9 mouse cellular contexts compared by ENCODE assay signal in genomic region chr16:77328628-77329159, GRCm38 (mm10).
A peak's percentile ranks its signal among the peaks of the same experiment; 100 is the strongest.
DNase-seq lines count a peak whose midpoint lies in the region; ATAC-seq lines count a peak whose summit lies in the region.
"Had no signal": no experiment of that assay in that cellular context is flagged by ENCODE, and none has a peak within 500 bp of the region (broad histone marks: within the 10 kb centered on the region; RNA-seq: fewer than 3 reads in every experiment).

No protein-coding gene starts in this region.

- peaks cover 3% of the 10 kb centered on the region; the same call in 1 of the 2 replicates for H3K36me3 ChIP-seq in heart, embryonic 16.5 days (ENCODE audit: control insufficient read depth, insufficient read depth)
- peaks cover 14% of the 10 kb centered on the region for H3K36me3 ChIP-seq in embryonic facial prominence, embryonic 10.5 days (replicated peaks)
- no peaks in the 10 kb centered on the region for H3K36me3 ChIP-seq in hindbrain, embryonic 15.5 days
- peaks cover 3% of the 10 kb centered on the region for H3K36me3 ChIP-seq in midbrain, embryonic 12.5 days

- H3K27ac ChIP-seq in heart, embryonic 16.5 days (ENCODE audit: low read length) = peak overlapping the region; percentile 99
- peak overlapping the region; percentile 95 for H3K27ac ChIP-seq in embryonic facial prominence, embryonic 10.5 days (replicated peaks)
- H3K27ac ChIP-seq in hindbrain, embryonic 15.5 days (replicated peaks) = peak overlapping the region; percentile 86
- peak overlapping the region; percentile 96 for H3K27ac ChIP-seq in midbrain, embryonic 12.5 days (replicated peaks)

- H3K4me2 ChIP-seq in heart, embryonic 16.5 days (ENCODE audit: low read depth, low read length) = peak overlapping the region; percentile 82
- peak overlapping the region; percentile 49 for H3K4me2 ChIP-seq in hindbrain, embryonic 15.5 days
- H3K4me2 ChIP-seq in midbrain, embryonic 12.5 days (replicated peaks) = peak overlapping the region; percentile 62

- intact Hi-C loops in heart, postnatal 10 days (cut with DNase I) = loop anchor here (2.0 to 5.0 kb wide), 3 partner anchors 76 to 828 kb away; no protein-coding TSS in a partner anchor

- DNase-seq in heart, postnatal 10 days = no peak
- no peak for DNase-seq in embryonic facial prominence, embryonic 10.5 days (ENCODE audit: low spot score)
- DNase-seq in spleen, postnatal 36 days (ENCODE audit: low spot score in 2 of 2) = no peak
- DNase-seq in cerebellum, adult 8-10 months = no peak
- DNase-seq in thymus, postnatal 36 days = no peak

- no peaks in the 10 kb centered on the region for H3K9me3 ChIP-seq in heart, embryonic 16.5 days (replicated peaks; ENCODE audit: control insufficient read depth, low read length)
- 0 out of 2 replicates have a peak, but pooled peaks cover 1% of the 10 kb centered on the region for H3K9me3 ChIP-seq in embryonic facial prominence, embryonic 10.5 days
- no peaks in the 10 kb centered on the region for H3K9me3 ChIP-seq in hindbrain, embryonic 15.5 days
- no peaks in the 10 kb centered on the region for H3K9me3 ChIP-seq in midbrain, embryonic 12.5 days

- H3K27me3 ChIP-seq in heart, embryonic 16.5 days (ENCODE audit: control insufficient read depth, insufficient read depth, low read length) = no peaks in the 10 kb centered on the region
- H3K27me3 ChIP-seq in embryonic facial prominence, embryonic 10.5 days (replicated peaks; ENCODE audit: low read depth, poor library complexity, severe bottlenecking) = no peaks in the 10 kb centered on the region
- no peaks in the 10 kb centered on the region for H3K27me3 ChIP-seq in hindbrain, embryonic 15.5 days
- H3K27me3 ChIP-seq in midbrain, embryonic 12.5 days = no peaks in the 10 kb centered on the region
- H3K27me3 ChIP-seq: CH12.LX had no signal

- H3K4me3 ChIP-seq in heart, embryonic 16.5 days (ENCODE audit: low read length) = peak overlapping the region; percentile 74
- H3K4me3 ChIP-seq in embryonic facial prominence, embryonic 10.5 days = peak overlapping the region; percentile 69
- peak overlapping the region; percentile 41 for H3K4me3 ChIP-seq in hindbrain, embryonic 15.5 days
- H3K4me3 ChIP-seq in midbrain, embryonic 12.5 days = peak overlapping the region; percentile 60

- peaks cover 8% of the 10 kb centered on the region; the same call in 1 of the 2 replicates for H3K4me1 ChIP-seq in heart, embryonic 16.5 days (ENCODE audit: control insufficient read depth, insufficient read depth, low read length)
- H3K4me1 ChIP-seq in embryonic facial prominence, embryonic 10.5 days = peaks cover 23% of the 10 kb centered on the region
- peaks cover 27% of the 10 kb centered on the region for H3K4me1 ChIP-seq in hindbrain, embryonic 15.5 days (replicated peaks)
- peaks cover 24% of the 10 kb centered on the region for H3K4me1 ChIP-seq in midbrain, embryonic 12.5 days

- 0 out of 2 replicates have a peak, but pooled peaks have one; percentile 18 for ATAC-seq in heart, embryonic 16.5 days (replicated peaks; ENCODE audit: extremely low read depth, insufficient read depth, low FRiP score)
- peak; percentile 4; the same call in 1 of the 2 replicates for ATAC-seq in hindbrain, embryonic 15.5 days (ENCODE audit: low FRiP score, low read depth)
- peak; percentile 81 for ATAC-seq in midbrain, embryonic 12.5 days (ENCODE audit: low FRiP score, low read depth)

- peak overlapping the region; percentile 89 for H3K9ac ChIP-seq in heart, embryonic 16.5 days (ENCODE audit: low read length)
- no peak overlapping the region; the same call in 1 of the 2 replicates for H3K9ac ChIP-seq in hindbrain, embryonic 15.5 days
- H3K9ac ChIP-seq in midbrain, embryonic 12.5 days (replicated peaks) = peak overlapping the region; percentile 76

- 38% methylated on average over 6 of the region's 6 CpGs for WGBS in heart, embryonic 16.5 days
- WGBS in embryonic facial prominence, embryonic 10.5 days = 34% methylated on average over 6 of the region's 6 CpGs
- 22% methylated on average over 6 of the region's 6 CpGs for WGBS in hindbrain, embryonic 15.5 days
- 17% methylated on average over 6 of the region's 6 CpGs for WGBS in midbrain, embryonic 12.5 days

Comparison
In these comparisons a context has a peak if more than half of its experiments do, and no peak if none do; other contexts are left out.
1. ATAC-seq: peak in every context shown above with its lines; median percentile 81 in midbrain, embryonic 12.5 days; 18 in heart, embryonic 16.5 days; 4 in hindbrain, embryonic 15.5 days.